Mouse (Mus musculus): ENCODE measurements at regions not wholly inside any gene's neighbourhood (a gene's known extent, or its start where the extent isn't known, plus 50 kb on each side); places are given as distances from the start of the nearest gene placed in this dataset.

DNA sequence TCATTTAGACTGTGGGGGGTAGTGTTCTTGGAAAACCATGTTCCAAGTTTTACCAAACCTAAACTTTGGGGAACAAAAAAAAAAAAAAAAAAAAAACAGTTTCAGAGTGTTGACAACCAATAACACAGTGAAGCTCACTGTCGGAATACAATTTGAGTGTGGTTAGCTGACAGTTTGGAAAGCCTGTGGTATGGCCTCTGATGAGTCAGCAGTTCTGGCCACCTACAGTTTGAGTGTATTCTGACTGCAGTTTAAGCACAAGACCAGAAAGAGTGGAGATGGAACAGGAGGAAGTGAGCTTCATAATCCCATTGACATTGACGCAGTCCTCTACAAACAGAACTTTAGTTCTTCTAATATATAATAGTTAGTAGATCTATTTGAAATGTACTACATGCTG, 303.0 kb downstream of the Inhba start:
- DNase-seq (ENCODE audit: low read depth, low spot score), result no peak
- ChIA-PET POLR2A (interaction anchor here (0.8 kb wide), 1 partner anchor 70 kb away, joined by 4 read pairs; no protein-coding TSS in a partner anchor), CTCF (interaction anchor here (0.6 to 1.2 kb wide), 3 partner anchors 12 to 152 kb away, joined by 3 read pairs; no protein-coding TSS in a partner anchor)
- no peak for TF ChIP-seq CTCF (IDR thresholded peaks at IDR 0.05)
- ATAC-seq, result no peak
- no peaks in the 10 kb centered on the region for H3K27me3 ChIP-seq
- in situ Hi-C loops (cut with MboI; ENCODE audit: low pct_unique_long_range_greater_than_20kb), result no loop called here

DNA sequence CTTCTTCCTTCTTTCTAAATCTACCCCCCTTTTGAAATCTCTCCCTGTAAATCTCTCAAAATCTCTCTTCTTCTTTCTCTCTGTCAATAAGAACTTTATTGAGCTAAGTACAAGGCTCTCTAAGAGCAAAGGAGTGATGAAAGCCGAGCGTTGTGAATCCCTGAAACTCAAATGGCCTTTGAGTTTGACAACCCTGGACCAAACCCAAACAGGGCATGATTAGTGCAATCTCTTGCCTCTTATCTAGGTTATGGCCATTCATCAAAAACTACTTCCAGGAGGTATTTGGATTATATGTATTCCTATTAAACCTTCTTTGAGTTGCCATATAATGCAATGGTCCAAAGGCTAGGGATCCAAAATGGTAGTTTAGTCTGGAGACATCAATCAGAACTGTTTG, 304.0 kb downstream of the Inhba start:
- ATAC-seq (no peak), DNase-seq (ENCODE audit: low read depth, low spot score) (no peak)
- TF ChIP-seq CTCF (IDR thresholded peaks at IDR 0.05), result no peak
- CTCF ChIA-PET, result no interaction called here
- in situ Hi-C loops (cut with MboI; ENCODE audit: low pct_unique_long_range_greater_than_20kb), result no loop called here
- no peaks in the 10 kb centered on the region for H3K27me3 ChIP-seq
- POLR2A ChIA-PET, result no interaction called here

DNA sequence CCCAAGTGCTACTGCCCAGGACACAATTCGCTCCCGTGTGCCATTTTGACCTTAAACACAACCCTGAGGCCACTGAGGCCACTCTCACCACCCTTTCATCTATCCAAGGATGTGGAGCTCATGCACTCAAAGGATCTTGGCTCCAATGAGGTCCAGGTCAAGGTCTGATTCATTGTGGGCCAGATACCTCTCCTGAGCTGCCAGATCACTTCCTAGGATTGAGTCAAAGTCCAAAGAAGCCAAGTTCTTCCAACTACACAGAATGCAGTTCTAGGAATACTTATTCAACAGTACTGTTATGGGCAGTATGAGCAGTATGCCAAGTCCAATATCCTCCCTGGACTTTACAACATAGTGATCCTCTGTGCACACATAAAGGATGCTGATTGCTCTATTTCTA, 304.9 kb downstream of the Inhba start:
- ATAC-seq (no peak), DNase-seq (ENCODE audit: low read depth, low spot score) (no peak)
- ChIA-PET CTCF (no interaction called here), POLR2A (no interaction called here)
- in situ Hi-C loops (cut with MboI; ENCODE audit: low pct_unique_long_range_greater_than_20kb), result no loop called here
- H3K27me3 ChIP-seq, result no peaks in the 10 kb centered on the region
- no peak for TF ChIP-seq CTCF (IDR thresholded peaks at IDR 0.05)

- no peaks in the 10 kb centered on the region for H3K27me3 ChIP-seq
- no peak for ATAC-seq
- no peak for DNase-seq (ENCODE audit: low read depth, low spot score)
- in situ Hi-C loops (cut with MboI; ENCODE audit: low pct_unique_long_range_greater_than_20kb), result no loop called here
- TF ChIP-seq CTCF (IDR thresholded peaks at IDR 0.05), result no peak
- ChIA-PET POLR2A (no interaction called here), CTCF (no interaction called here)
Measured at GRCm38 (mm10) chr13:16317412-16317811, 305.8 kb downstream of the Inhba start.

DNA sequence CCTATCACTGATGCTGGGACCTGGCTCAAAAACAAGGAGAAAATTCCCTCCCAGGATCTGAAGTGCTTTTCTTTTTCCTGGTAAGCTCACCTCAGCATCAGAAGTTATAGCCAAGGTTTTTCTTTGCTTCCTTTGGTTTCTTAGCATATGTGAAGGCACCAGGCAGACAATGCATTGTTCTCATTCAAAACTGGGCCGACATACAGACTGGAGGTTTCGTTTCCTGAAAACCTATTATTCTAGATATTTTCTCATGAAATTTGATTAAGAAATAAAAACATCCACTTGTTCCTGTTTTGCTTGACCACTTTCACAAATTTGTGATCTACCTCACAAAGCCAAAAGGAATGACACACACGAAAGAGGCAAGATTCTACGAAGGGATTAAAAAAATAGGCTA, 308.7 kb downstream of the Inhba start:
- in situ Hi-C loops (cut with MboI; ENCODE audit: low pct_unique_long_range_greater_than_20kb), result no loop called here
- ChIA-PET POLR2A (no interaction called here), CTCF (interaction anchor here (1.0 kb wide), 1 partner anchor 9 kb away, joined by 3 read pairs; no protein-coding TSS in a partner anchor)
- ATAC-seq (no peak), DNase-seq (ENCODE audit: low read depth, low spot score) (no peak)
- H3K27me3 ChIP-seq, result no peaks in the 10 kb centered on the region
- TF ChIP-seq CTCF (IDR thresholded peaks at IDR 0.05), result no peak

DNA sequence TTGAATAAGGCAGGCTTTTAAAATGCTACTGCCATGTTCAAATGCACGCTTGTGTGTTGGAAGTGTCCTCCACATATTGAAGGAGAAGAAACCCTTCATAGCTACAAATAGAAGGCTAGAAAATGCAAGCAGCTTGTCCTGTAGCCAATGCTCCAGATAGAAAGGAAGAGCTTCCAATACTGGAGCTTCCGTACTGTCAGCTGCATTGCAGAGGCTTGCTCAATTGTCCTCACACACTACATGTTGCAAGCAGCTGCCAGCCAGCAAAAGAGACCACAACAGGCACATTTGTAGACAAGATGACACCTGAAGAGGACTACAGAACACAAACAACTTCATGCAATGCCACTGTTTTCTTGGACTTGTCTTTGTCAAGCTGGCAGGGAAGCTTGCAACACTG, 314.0 kb downstream of the Inhba start:
- ChIA-PET POLR2A (no interaction called here), CTCF (no interaction called here)
- DNase-seq (ENCODE audit: low read depth, low spot score) (no peak), ATAC-seq (no peak)
- in situ Hi-C loops (cut with MboI; ENCODE audit: low pct_unique_long_range_greater_than_20kb), result no loop called here
- TF ChIP-seq CTCF (IDR thresholded peaks at IDR 0.05), result no peak
- H3K27me3 ChIP-seq, result no peaks in the 10 kb centered on the region

DNA sequence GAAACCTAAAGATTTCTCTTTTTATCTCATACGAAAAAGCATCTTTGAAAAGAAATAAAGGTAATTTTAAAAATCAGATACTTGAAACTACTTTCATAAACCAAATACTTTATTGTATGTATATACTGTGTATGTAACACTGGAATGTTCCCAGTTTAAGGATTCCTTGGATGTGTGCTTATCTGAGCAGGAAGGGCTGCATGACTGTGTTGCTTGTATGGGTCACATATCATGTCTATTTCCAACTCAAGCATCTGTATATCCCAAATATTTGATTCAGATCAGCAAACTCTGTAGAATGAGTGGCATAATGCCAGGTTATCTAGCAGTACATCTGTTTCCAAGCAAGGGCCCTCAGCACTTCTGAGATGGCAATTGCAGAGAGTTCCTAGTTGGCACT, 330.1 kb downstream of the Inhba start:
- DNase-seq (ENCODE audit: low read depth, low spot score) (no peak), ATAC-seq (no peak)
- TF ChIP-seq CTCF (IDR thresholded peaks at IDR 0.05), result no peak
- in situ Hi-C loops (cut with MboI; ENCODE audit: low pct_unique_long_range_greater_than_20kb), result no loop called here
- POLR2A ChIA-PET, result no interaction called here
- CTCF ChIA-PET, result no interaction called here
- H3K27me3 ChIP-seq, result no peaks in the 10 kb centered on the region

DNA sequence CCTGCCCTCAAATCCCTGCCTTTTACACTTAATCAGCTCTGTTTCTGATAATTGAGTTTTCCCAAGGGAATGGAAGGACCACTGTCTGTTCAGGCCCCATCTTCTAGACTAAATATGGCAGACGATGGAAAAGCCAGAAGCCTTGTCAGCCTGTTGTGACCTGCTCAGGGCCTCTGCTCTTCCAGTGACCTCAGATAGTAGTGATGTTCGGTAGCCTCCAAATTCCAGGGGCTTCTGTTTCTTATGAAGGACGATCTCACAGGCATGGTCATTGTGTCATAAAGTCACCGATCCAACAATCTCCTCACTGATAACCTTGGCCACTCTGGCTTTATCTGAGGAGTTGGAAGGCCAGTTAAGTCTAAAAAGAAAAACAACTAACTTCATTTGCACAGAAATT, 330.5 kb downstream of the Inhba start:
- in situ Hi-C loops (cut with MboI; ENCODE audit: low pct_unique_long_range_greater_than_20kb), result no loop called here
- ChIA-PET POLR2A (no interaction called here), CTCF (interaction anchor here (1.2 kb wide), 1 partner anchor 10 kb away, joined by 3 read pairs; no protein-coding TSS in a partner anchor)
- DNase-seq (ENCODE audit: low read depth, low spot score) (no peak), ATAC-seq (no peak)
- no peaks in the 10 kb centered on the region for H3K27me3 ChIP-seq
- TF ChIP-seq CTCF (IDR thresholded peaks at IDR 0.05), result no peak

- DNase-seq (ENCODE audit: low read depth, low spot score) (no peak), ATAC-seq (no peak)
- ChIA-PET POLR2A (no interaction called here), CTCF (interaction anchor here (0.7 to 1.2 kb wide), 2 partner anchors 8 to 142 kb away, joined by 3 read pairs; no protein-coding TSS in a partner anchor)
- no peaks in the 10 kb centered on the region for H3K27me3 ChIP-seq
- no peak for TF ChIP-seq CTCF (IDR thresholded peaks at IDR 0.05)
- in situ Hi-C loops (cut with MboI; ENCODE audit: low pct_unique_long_range_greater_than_20kb), result no loop called here
Measured at GRCm38 (mm10) chr13:16343280-16343945, 331.8 kb downstream of the Inhba start.

DNA sequence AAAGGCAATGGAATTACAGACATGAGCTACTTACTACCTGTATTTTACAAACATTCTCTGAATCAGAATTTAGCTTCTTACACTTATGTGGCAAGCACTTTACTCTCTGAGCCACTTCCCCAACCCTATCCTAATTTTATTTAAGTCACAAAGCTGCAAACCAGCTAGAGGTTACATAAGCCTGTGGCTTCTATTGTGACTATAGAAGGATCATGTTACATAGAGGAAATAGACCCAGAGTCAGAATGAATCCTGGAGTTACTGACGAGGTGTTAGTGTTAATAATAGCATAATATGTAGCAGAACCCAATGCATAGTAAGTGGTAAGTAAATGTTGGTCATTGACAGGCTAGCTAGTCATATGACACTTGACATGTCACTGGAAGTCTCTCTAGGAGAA, 337.7 kb downstream of the Inhba start:
- ChIA-PET CTCF (interaction anchor here (1.2 kb wide), 1 partner anchor 13 kb away, joined by 3 read pairs; no protein-coding TSS in a partner anchor), POLR2A (no interaction called here)
- in situ Hi-C loops (cut with MboI; ENCODE audit: low pct_unique_long_range_greater_than_20kb), result no loop called here
- TF ChIP-seq CTCF (IDR thresholded peaks at IDR 0.05), result no peak
- DNase-seq (ENCODE audit: low read depth, low spot score) (no peak), ATAC-seq (no peak)
- H3K27me3 ChIP-seq, result no peaks in the 10 kb centered on the region

DNA sequence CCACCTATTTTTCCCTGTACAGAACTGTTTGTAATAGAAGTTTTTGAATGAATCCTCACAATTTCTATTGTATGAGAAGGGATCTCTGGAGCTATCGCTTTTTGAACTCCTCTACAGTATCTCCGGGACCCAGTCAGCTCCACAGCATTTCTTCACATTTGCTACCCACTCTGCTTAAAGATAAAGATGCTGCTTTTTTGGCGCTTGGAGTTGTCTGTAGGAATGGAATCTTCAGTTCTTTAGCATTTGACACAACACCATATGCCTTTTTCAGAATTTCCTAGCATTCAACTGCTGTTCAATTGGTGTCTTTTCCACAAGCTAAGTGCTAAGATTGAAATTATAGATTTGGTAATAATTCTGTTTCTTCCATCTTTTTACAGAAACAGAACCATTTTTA, 338.4 kb downstream of the Inhba start:
- DNase-seq (ENCODE audit: low read depth, low spot score) (no peak), ATAC-seq (no peak)
- ChIA-PET CTCF (interaction anchor here (1.2 kb wide), 1 partner anchor 12 kb away, joined by 3 read pairs; no protein-coding TSS in a partner anchor), POLR2A (no interaction called here)
- in situ Hi-C loops (cut with MboI; ENCODE audit: low pct_unique_long_range_greater_than_20kb), result no loop called here
- no peak for TF ChIP-seq CTCF (IDR thresholded peaks at IDR 0.05)
- no peaks in the 10 kb centered on the region for H3K27me3 ChIP-seq

DNA sequence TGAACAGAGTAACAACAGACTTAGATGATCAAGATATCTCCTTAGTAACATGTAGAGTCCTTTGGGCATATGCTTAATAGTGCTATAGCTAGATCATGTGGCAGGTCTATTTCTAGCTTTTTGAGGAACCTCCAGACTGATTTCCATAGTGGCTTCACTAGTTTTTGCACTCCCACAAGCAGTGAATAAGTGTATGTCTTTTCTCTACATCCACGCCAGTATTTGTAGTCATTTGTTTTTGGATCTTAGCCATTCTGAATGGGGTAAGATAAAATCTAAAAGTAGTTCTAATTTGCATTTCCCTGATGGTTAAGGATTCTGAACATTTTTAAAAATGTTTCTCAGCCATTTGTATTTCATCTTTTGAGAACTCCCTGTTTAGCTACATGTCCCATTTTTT, 343.7 kb downstream of the Inhba start:
- CTCF ChIA-PET, result interaction anchor here (0.7 kb wide), 1 partner anchor 9 kb away, joined by 3 read pairs; no protein-coding TSS in a partner anchor

More for the DNA sequence above, 343.7 kb downstream of the Inhba start:
- in situ Hi-C loops (cut with MboI; ENCODE audit: low pct_unique_long_range_greater_than_20kb), result no loop called here
- no peaks in the 10 kb centered on the region for H3K27me3 ChIP-seq
- TF ChIP-seq CTCF (IDR thresholded peaks at IDR 0.05), result no peak
- ATAC-seq (no peak), DNase-seq (ENCODE audit: low read depth, low spot score) (no peak)
- POLR2A ChIA-PET, result no interaction called here

Measured in Patski (cell line).